21 mouse cellular contexts compared by ENCODE assay signal in genomic region chr7:144929506-144929905, GRCm38 (mm10). TPM values are rescaled to one million over a fixed set of nuclear protein-coding genes. Genes with fewer than 3 reads are reported as not detected.
DNase-seq lines count a peak whose midpoint lies in the region; ATAC-seq and TF ChIP-seq lines count a peak whose summit lies in the region.
"Had no signal": no experiment of that assay in that cellular context is flagged by ENCODE, and none has a peak within 500 bp of the region (broad histone marks: within the 10 kb centered on the region; RNA-seq: fewer than 3 reads in every experiment).

No protein-coding gene starts in this region.

- WGBS in liver, postnatal 0 days (ENCODE audit: insufficient replicate concordance) = 66% methylated on average over 8 of the region's 8 CpGs

- H3K4me2 ChIP-seq in liver, postnatal 0 days (ENCODE audit: low read depth, low read length) = no peak overlapping the region
- H3K4me2 ChIP-seq: heart, embryonic 11.5 days; limb, embryonic 12.5 days; neural tube, embryonic 13.5 days had no signal

- H3K27ac ChIP-seq in liver, postnatal 0 days (ENCODE audit: low read depth) = no peak overlapping the region
- H3K27ac ChIP-seq: limb, embryonic 12.5 days; neural tube, embryonic 13.5 days had no signal

- ATAC-seq in liver, postnatal 0 days = peak; percentile 74

- no peak overlapping the region for H3K4me3 ChIP-seq in liver, postnatal 0 days (ENCODE audit: low read depth, low read length)
- H3K4me3 ChIP-seq: limb, embryonic 12.5 days; neural tube, embryonic 13.5 days had no signal

- TF ChIP-seq CTCF in liver, postnatal 0 days (IDR thresholded peaks at IDR 0.05; ENCODE audit: low read depth) = no peak

- intact Hi-C loops in gastrocnemius, postnatal 14 days (cut with DNase I; ENCODE audit: low total_unique reads) = no loop called here

- peak; percentile 26 to 30 for DNase-seq in cerebellum, postnatal 25 days
- no peak for DNase-seq in cerebellum, adult 9-11 months
- peak; percentile 49 for DNase-seq in liver, postnatal 0 days
- no peak for DNase-seq in liver
- DNase-seq in urinary bladder, postnatal 14 days (ENCODE audit: low spot score) = peak; percentile 36
- DNase-seq in urinary bladder, postnatal 25 days (ENCODE audit: low spot score) = no peak
- DNase-seq in gastrocnemius, postnatal 14 days = no peak
- DNase-seq: cerebellum, adult 11 months; heart, postnatal 14 days; layer of hippocampus, adult 9-11 months; right cerebral cortex, postnatal 25 days; thymus, postnatal 25 days had no signal

- TF ChIP-seq EP300 in liver, postnatal 0 days (IDR thresholded peaks at IDR 0.05; ENCODE audit: low read depth) = no peak

- no peaks in the 10 kb centered on the region for H3K9me3 ChIP-seq in liver, postnatal 0 days (ENCODE audit: low read length)
- H3K9me3 ChIP-seq: limb, embryonic 12.5 days; neural tube, embryonic 13.5 days had no signal

- no peaks in the 10 kb centered on the region for H3K27me3 ChIP-seq in liver, postnatal 0 days (ENCODE audit: insufficient read depth, low read length)
- H3K27me3 ChIP-seq: limb, embryonic 12.5 days; neural tube, embryonic 13.5 days had no signal

- H3K4me1 ChIP-seq in liver, postnatal 0 days (ENCODE audit: insufficient read depth) = peaks cover 12% of the 10 kb centered on the region

- H3K36me3 ChIP-seq in liver, postnatal 0 days (replicated peaks; ENCODE audit: insufficient read depth, low read length) = no peaks in the 10 kb centered on the region; the same call in 1 of the 2 replicates

- H3K9ac ChIP-seq in liver, postnatal 0 days (replicated peaks) = no peak overlapping the region
- H3K9ac ChIP-seq: limb, embryonic 12.5 days; neural tube, embryonic 13.5 days had no signal

RNA-seq across cellular contexts. Expression of gene Ccnd1, which starts 10.2 kb away (rescaled TPM):
- polyA plus RNA-seq in liver, postnatal 0 days (2015; fragmentation: Nextera tagmentation; extraction: Ambion mirVana) = 10.1 TPM in 2 replicates
- total RNA-seq in gastrocnemius, postnatal 14 days (2021) = 10 to 100 TPM; 12.5 to 31.5 TPM

RNA-seq across cellular contexts. Expression of gene LTO1, which starts 14.6 kb away (rescaled TPM):
- 6.3 and 7.0 TPM in 2 replicates for polyA plus RNA-seq in liver, postnatal 0 days (2015; fragmentation: Nextera tagmentation; extraction: Ambion mirVana)
- 1 to 10 TPM; 7.6 to 8.5 TPM for total RNA-seq in gastrocnemius, postnatal 14 days (2021)

RNA-seq across cellular contexts. Expression of gene Fgf15, which starts 33.2 kb away (rescaled TPM):
- polyA plus RNA-seq in liver, postnatal 0 days (2015; fragmentation: Nextera tagmentation; extraction: Ambion mirVana) = not detected in 2 replicates
- not detected for total RNA-seq in gastrocnemius, postnatal 14 days (2021)
- total RNA-seq: common myeloid progenitor, adult 5-6 weeks; gastrocnemius, adult 8-10 months; heart, postnatal 14 days; megakaryocyte progenitor cell, adult 5-6 weeks; monocyte, adult 5-6 weeks had no signal
- polyA plus RNA-seq: liver, embryonic 16.5 days; testis, adult 2 months had no signal

Comparison
In these comparisons a context has a peak if more than half of its experiments do, and no peak if none do; other contexts are left out.
1. DNase-seq: peak in cerebellum, postnatal 25 days (2 of 2), liver, postnatal 0 days (single experiment) and urinary bladder, postnatal 14 days (single experiment); none in cerebellum, adult 9-11 months (single experiment), liver (single experiment), urinary bladder, postnatal 25 days (single experiment) and gastrocnemius, postnatal 14 days (single experiment).